Mouse (Mus musculus) layer of hippocampus, adult 2 months (tissue): ENCODE results near the gene Garnl3. TPM values are rescaled to one million over a fixed set of nuclear protein-coding genes. Genes with fewer than 3 reads are reported as not detected.
"Not testable (repeated sequence)": the region's sequence is repeated elsewhere in the genome, so short reads cannot be mapped to it uniquely, and the experiment has no call there.

ENCODE experiments used
- DNase-seq, 2 experiments: peaks; one replicate each; pipeline ENCODE4 v3.0.0; 2022; ENCODE audit warnings: low spot score in 2 of 2
- H3K27ac ChIP-seq: fragments of 200-600 bp; 2 replicates; pipeline ENCODE4 v1.8.1; 2022
- H3K4me3 ChIP-seq: fragments of 200-600 bp; 2 replicates; pipeline ENCODE4 v1.8.1; 2022; ENCODE audit warnings: mild to moderate bottlenecking
- CTCF ChIP-seq: fragments of 200-600 bp; conservative IDR thresholded peaks from 2 replicates; pipeline ENCODE4 v1.8.1; 2022; ENCODE audit warnings: antibody characterized with exemption, mild to moderate bottlenecking, moderate library complexity
- total RNA-seq, 2 experiments: library from RNA; stranded (reverse); gene quantifications; 2 replicates each; pipeline ENCODE4 v1.2.3; 2021

Gene Garnl3
- total RNA-seq, 2 experiments from 2014 or later: 31.7 to 35.2 TPM

DNA sequence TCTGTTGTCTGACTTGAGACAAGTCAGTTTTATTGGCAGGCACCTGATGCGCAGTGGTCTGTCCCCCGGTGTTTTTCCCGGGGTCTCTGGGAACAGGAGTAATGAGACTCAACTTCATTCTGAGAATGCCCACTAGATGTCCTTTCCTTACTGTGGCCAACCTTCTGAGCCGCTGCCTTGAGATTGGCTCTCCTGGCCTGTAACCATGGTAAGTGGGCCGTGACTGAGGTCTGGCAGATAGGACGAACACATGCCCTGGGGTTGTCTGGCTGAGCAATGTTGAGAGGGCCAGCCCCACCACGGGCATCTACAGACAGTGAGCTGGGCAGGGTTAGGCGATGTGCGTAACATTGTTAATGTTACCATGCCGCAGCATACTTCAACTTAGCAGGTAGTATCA is 106.9 kb downstream of the Garnl3 start:
- peak; percentile 62 for TF ChIP-seq CTCF
- Histone ChIP-seq H3K27ac (no peak overlapping the region), H3K4me3 (no peak overlapping the region)
- DNase-seq: no peak

- no peak overlapping the region for H3K27ac ChIP-seq
- H3K4me3 ChIP-seq: no peak overlapping the region
- no peak for TF ChIP-seq CTCF
- no peak for DNase-seq
Measured at GRCm38 (mm10) chr2:33022846-33023245, 108.6 kb downstream of the Garnl3 start.

DNA sequence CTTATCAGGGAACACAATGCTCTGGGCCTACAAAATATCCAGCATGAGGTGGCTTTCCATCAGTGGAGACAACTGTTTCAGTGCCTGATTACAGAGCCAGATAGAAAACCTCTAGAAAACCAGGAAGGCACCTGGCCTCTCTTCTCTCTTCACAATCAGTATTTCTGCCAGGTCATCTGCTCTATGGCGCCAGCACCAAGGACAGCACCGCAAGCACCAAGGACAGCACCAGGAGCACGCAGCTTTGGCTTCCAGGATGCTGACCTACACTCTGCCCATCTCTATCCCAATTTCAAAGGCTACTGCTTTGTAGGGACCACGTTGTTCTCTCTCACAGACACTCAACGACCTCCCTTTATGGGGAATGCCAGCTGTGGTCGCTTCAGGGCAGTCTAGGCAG is 113.4 kb downstream of the Garnl3 start:
- H3K4me3 ChIP-seq: no peak overlapping the region
- no peak for DNase-seq
- no peak for TF ChIP-seq CTCF
- no peak overlapping the region for H3K27ac ChIP-seq

DNA sequence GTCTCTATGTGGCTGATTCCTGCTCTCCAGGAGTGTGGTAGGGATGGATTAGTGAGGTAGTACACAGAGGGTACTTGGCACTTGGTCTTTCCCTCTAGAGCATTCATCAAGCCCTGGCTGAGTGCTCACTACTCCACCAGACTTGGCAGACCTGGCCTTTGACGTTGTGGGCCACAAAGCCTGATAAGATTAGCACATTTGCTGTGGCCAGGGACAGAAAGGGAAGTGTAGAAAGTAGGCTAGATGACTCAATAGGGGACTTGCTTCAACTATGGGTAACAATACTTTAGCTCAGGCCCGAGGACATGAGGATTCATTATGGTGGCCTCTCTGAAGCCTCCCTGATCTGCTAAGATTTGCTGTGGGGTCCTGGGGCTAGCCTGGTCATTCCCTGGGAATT is 114.3 kb downstream of the Garnl3 start:
- no peak for TF ChIP-seq CTCF
- DNase-seq: no peak
- H3K4me3 ChIP-seq: no peak overlapping the region
- no peak overlapping the region for H3K27ac ChIP-seq

GRCm38 (mm10) chr2:33014877-33015276 is 116.6 kb downstream of the Garnl3 start:
- no peak overlapping the region for H3K27ac ChIP-seq
- H3K4me3 ChIP-seq: no peak overlapping the region
- TF ChIP-seq CTCF: no peak
- peak; percentile 28 to 52 for DNase-seq

GRCm38 (mm10) chr2:33009055-33009454 is 122.4 kb downstream of the Garnl3 start:
- H3K27ac ChIP-seq, DNase-seq, H3K4me3 ChIP-seq: not testable (repeated sequence)
- peak; percentile 72 for TF ChIP-seq CTCF

DNA sequence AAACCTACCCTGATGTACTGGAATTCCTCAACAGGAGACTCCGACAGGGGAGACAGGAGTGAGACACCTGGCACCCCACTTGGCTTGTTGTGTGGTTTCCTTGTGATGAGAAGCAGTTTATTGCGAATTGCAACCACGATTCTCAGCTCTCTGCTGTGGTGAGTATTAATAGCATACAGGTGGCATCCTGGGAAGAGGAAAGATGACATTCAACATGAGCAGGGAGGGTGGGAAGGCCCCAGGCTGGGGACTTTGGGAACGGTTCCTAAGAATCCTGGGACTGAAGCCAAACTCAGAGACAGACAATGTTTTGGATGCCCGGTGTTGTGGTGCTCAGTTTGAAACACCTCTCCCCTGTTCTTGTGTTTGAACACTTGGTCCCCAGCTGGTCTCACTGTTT is 126.4 kb downstream of the Garnl3 start:
- no peak overlapping the region for H3K27ac ChIP-seq

DNA sequence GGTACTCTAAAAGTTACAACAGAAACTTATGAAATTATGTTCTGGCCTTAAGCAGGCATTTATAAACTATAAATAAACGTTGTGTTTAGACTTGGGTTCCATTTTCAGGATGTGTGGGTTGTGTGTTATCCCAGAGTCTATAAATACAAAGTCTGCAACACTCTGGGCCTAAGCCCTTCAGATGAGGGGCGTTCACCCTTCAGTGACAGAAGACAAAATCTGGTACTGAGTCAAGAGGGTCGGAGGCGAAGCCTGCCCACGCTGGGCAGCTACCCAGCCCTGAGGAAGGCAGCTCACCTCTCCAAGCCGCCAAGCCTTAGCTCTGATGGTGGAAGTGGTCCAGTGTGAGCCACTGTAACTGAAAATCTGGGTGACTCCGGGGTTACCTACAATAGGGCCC is 129.3 kb downstream of the Garnl3 start:
- no peak for DNase-seq
- TF ChIP-seq CTCF: no peak
- no peak overlapping the region for H3K4me3 ChIP-seq
- H3K27ac ChIP-seq: no peak overlapping the region

More for the DNA sequence above, 126.4 kb downstream of the Garnl3 start:
- DNase-seq: peak; percentile 37 to 40
- no peak for TF ChIP-seq CTCF
- no peak overlapping the region for H3K4me3 ChIP-seq

DNA sequence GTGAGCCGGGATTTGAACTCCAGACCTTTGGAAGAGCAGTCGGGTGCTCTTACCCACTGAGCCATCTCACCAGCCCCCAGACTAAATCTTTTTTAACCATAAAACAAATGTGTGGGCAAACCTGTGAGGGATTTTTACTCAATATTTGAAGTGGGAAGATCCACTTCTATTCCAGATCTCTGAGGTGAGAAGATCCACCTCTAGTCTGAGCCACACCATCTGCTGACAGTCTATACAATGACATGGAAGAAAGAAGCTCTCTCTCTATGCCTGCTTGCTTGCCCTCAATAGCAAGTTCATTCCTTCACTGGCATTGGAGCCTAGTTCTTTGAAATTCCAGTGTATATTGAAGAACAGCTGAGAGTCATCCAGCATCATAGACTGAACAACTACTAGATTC is 131.7 kb downstream of the Garnl3 start:
- no peak for DNase-seq

DNA sequence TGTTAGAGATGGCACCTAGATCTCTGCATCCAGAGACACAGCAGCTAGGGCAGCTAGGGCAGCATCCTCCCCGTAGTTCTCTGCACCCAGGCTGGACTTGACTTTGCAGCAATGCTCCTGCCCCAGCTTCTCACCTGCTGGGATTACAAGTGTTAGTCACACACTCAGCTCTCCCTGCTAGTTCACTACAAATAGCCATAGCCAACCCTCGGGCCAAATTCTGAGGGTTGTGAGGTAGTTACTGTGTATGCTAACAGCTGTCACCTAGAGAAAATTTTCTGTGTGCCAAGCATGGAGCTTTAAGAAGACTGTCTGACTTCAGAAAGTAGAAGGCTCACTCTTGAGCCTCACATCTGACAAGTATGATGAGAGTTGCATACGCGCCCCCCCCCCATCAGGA is 133.7 kb downstream of the Garnl3 start:
- DNase-seq: no peak
- TF ChIP-seq CTCF: no peak
- H3K4me3 ChIP-seq: no peak overlapping the region
- no peak overlapping the region for H3K27ac ChIP-seq

More for the DNA sequence above, 131.7 kb downstream of the Garnl3 start:
- no peak overlapping the region for H3K27ac ChIP-seq
- H3K4me3 ChIP-seq: no peak overlapping the region
- TF ChIP-seq CTCF: no peak

DNA sequence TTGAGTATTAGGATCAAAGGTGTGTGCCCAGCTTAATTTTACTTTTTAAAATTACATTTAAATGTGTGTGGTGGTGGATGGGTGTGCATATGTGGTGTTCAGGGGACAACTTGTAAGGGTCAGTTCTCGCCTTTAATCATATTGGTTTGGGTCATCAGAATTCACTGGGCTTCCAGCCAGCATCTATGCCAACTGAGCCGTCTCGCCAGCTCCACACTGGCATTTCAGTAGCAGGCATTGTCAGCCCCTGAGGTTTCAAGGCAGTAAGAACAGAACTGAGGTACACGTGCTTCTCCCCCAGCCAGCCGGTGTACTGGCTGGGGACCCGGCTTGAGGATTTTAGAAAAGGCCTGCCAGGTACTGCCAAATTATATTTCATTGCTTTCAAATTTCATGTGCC is 134.4 kb downstream of the Garnl3 start:
- no peak for TF ChIP-seq CTCF
- Histone ChIP-seq H3K4me3 (no peak overlapping the region), H3K27ac (no peak overlapping the region)
- DNase-seq: no peak

- TF ChIP-seq CTCF: no peak
- Histone ChIP-seq H3K4me3 (no peak overlapping the region), H3K27ac (peak overlapping the region; percentile 28; the same call in 1 of the 2 replicates)
- DNase-seq: no peak
Measured at GRCm38 (mm10) chr2:32992130-32992529, 139.3 kb downstream of the Garnl3 start.

DNA sequence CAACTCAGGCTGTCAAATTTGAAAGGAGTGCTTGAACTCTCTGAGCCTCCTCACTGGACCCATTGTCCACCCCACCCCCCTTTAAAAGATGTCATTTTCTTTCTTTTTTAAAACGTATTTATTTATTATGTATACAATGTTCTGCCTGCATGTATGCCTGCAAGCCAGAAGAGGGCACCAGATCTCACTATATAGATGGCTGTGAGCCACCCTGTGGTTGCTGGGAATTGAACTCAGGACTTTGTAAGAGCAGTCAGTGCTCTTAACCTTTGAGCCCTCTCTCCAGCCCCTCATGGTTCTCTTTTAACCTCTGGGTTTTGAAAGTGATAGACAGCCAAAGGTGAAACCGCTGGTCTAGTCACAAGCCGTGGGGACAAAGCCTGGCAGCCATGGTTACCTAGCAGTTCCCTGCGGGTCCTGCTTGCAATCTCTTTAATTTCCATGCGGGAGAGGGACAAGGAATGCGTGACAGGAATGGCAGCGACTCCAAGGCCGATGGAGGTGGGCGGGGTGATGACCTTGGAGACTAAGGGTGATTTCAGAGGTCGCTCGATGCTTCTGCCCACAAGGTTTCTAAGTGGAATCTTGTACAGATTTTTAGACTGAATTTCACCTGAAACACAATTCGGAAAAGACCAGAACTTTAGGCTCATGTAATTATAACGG is 141.2 kb downstream of the Garnl3 start:
- DNase-seq: no peak
- Histone ChIP-seq H3K27ac (no peak overlapping the region), H3K4me3 (no peak overlapping the region)
- TF ChIP-seq CTCF: peak; percentile 82

GRCm38 (mm10) chr2:32989376-32989775 is 142.1 kb downstream of the Garnl3 start:
- Histone ChIP-seq H3K4me3 (no peak overlapping the region), H3K27ac (no peak overlapping the region)
- no peak for TF ChIP-seq CTCF
- DNase-seq: no peak

- no peak overlapping the region for H3K4me3 ChIP-seq
- no peak overlapping the region for H3K27ac ChIP-seq
- no peak for TF ChIP-seq CTCF
- no peak for DNase-seq
Measured at GRCm38 (mm10) chr2:32985844-32986243, 145.6 kb downstream of the Garnl3 start.
